Mouse (Mus musculus): ENCODE measurements around the gene Tmprss3.

The Tmprss3 gene

DNA sequence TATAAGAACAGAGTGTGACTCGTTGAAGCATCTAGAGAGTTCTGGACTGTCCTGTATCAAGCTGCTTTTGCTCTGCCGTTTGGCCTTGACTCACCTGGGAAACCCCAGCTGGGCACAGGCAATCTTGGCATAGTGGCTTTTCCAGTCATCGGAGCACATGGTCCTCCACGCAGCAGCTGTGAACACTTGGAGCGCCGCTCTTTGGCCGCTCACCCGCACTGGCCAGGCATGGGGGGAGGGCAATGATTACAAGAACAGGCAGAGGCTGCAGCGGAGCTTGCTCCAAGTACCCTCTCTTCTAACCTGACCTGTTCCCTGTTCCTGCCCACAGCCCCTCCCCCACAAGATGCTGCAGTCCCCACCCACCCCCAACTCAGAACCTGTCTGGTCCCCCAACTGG is 5.4 kb downstream of the Tmprss3 start:
- DNase-seq (ENCODE audit: low spot score), result no peak

GRCm38 (mm10) chr17:31192663-31193062 is 6.1 kb downstream of the Tmprss3 start:
- DNase-seq (ENCODE audit: low spot score), result no peak

- no peak for DNase-seq (ENCODE audit: low spot score)
These were observed 7.0 kb downstream of the Tmprss3 start for GRCm38 (mm10) chr17:31191825-31192224.

GRCm38 (mm10) chr17:31187370-31187769 is 11.4 kb downstream of the Tmprss3 start:
- DNase-seq (ENCODE audit: low spot score), result peak; percentile 29

DNA sequence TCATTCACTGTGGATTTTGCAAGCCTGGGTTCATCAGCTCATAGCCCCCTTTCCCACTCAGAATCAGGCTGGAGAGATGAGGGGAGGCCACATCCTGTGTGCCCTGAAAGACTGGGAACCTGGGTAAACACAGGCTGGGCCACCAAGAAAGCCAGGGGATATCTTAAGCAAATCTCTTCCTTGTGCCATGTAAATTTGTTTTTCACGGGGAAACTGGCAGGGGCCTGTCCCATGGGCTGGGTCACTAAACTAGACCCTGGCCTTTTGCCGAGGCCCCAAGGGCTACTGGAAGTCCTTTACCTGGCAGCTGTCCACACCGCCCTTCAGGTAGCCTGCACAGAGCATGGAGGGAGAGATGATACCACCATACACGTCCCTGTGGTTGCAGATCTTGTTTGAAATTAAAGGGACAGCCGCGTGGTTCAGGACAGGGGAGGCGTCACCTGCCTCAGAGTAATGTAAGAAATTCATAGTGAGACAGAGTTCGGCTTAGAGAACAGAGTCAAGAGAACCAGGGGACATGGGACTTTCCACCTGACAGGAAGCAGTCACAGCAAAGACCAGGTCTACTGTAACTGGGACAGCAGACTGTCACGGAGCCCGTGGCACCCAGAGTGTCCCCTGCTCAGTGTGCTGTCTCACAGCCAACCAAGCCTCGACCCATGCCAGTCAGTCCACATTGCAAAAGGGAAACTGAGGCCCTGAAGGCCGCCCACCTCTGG is 14.3 kb downstream of the Tmprss3 start:
- no peak for DNase-seq (ENCODE audit: low spot score)

GRCm38 (mm10) chr17:31183180-31183974 is 15.4 kb downstream of the Tmprss3 start:
- no peak for DNase-seq (ENCODE audit: low spot score)

DNA sequence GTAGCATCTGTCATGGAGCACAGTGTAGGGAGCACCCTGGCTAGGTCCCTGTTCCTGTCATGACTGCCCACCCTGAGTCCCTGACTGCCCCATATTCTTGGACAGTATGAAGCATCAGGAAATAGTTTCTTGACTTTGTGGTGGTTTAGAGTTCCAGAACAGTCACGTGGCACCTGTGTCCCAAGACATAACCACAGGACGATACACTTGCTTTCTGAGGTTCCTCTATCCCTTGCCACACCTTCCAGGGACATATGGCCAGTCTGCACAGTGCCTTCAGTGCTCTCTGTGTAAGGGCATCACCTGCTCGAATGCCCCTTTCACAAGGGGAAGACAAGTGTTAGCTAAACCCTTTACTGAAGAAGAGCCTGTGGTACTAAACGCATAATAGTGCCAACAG is 17.3 kb downstream of the Tmprss3 start:
- no peak for DNase-seq (ENCODE audit: low spot score)

DNA sequence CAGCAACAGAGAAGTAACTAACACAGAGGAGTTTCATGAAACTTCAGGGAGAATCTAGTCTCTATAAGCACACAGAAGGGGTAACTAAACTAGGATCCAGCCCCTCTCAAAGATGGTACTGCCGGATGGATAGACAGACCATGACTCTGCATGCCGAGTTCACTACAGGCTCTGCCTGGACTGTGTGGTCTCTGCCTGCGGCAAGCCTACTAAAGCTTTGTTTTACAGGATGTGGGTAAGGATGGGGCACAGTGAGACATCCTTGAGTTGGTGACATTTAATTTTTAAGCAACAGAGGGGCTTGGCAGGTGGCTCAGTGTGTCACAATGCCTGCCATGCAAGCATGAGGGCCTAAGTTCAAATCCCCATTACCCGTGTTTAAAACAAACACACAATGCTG is 22.5 kb downstream of the Tmprss3 start:
- no peak for DNase-seq (ENCODE audit: low spot score)

GRCm38 (mm10) chr17:31169796-31170195 is 29.0 kb downstream of the Tmprss3 start:
- no peak for DNase-seq (ENCODE audit: low spot score)

- DNase-seq (ENCODE audit: low spot score), result no peak
These were observed 33.6 kb downstream of the Tmprss3 start, which contains the start of gene Tff1 for GRCm38 (mm10) chr17:31165127-31165526. Gene Tff1 (minus strand): TSS chr17:31165277.

DNA sequence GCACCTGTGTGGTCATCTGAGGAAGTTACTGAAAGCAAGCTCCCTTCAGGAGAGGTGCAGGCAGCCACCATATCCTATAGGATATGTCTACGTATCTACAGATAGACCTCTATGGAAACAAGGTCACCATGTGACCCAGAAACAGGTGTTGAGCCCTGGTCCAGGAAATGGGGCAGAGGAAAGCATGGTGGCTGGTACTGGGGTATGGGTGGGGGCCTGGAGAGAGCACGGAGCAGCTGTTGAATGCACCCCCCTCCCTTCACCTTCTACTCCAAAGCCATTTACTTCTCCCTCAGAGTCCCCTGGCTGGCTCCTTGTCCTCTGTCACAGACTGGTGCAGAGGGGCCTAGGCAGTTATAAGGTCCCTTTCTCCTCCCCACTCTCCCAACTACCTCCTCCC is 35.0 kb downstream of the Tmprss3 start:
- DNase-seq (ENCODE audit: low spot score), result no peak

DNA sequence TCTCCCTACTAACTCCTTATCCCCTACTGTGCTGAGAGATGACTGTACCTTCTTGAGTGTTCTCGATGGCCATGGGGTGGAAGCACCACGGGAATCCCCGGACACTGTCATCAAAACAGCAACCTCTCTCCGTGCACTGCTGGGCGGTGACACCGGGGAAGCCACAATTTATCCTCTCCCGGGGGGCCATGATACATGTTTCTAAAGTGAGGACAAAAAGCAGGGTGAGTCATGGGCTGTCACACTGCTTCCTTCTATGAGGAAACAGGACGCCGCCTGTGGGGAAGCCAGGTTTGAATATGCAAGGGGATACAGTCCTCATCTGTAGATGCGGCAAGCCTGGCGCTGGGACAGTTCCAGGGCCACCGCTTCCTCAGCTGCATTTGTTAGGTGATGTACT is 36.2 kb downstream of the Tmprss3 start:
- DNase-seq (ENCODE audit: low spot score), result no peak

DNA sequence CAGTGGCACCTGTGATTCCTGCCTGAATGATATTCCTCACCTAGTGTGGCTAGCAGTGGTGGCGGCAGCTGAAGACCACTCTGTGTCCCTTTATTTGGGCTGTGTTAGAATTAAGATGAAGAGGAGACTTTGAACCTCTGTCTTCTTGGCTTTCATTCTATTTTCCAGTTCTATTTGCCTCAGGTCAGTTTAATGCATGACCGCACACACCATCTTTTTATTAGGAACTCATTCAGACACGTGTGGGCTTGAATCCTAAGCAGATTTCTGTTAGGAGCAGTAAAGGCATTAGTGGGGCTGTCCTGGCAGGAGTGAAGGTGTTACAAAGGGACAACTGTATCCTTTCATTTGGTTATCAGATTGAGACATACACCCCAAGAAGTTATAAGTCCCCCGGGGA is 38.5 kb downstream of the Tmprss3 start:
- DNase-seq (ENCODE audit: low spot score), result no peak

- DNase-seq (ENCODE audit: low spot score), result no peak
These were observed 40.9 kb downstream of the Tmprss3 start for GRCm38 (mm10) chr17:31157921-31158320.

DNA sequence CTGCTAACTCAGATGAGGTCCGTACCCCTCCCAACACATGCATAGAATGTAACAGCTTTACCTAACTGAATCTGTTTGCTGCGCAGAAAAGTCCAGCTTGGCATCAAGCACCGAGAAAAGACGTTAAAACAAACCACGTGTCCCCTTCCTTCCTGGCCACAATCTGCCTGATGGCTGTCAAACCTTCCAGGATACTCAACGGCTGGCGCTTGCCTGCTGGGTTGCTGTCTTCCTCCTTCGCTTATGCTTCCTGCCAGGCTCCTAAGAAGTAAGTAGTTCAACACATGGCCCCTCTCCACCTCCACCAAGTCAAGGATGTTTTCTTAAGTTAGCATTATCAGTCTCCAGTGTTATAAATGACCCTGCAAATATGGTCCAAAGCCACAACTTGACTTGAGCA is 45.0 kb downstream of the Tmprss3 start:
- no peak for DNase-seq (ENCODE audit: low spot score)

DNA sequence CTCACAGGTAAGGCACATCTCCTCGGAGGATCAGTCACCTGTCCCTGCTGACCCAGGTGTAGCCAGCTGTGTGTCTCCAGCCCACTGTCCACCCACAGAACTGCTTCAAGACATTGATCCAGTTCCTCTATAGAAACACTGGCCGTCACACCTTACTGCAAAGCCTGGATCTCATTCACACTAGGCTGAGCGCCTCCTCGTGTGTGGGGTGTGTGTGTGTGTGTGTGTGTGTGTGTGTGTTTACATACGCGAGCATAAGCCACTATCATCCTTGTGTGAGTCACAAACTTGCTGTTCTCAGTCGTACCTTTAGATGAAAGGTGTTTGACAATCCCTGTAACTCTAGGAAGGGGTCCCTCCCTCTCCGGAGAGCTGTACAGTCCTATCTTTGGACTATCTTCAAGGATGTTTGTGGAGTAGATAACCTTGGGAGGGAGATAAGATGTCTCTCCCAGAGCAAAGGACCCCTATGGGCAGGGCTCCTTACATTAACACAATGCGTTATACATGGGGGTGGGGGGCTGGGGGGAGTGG is 45.7 kb downstream of the Tmprss3 start:
- DNase-seq (ENCODE audit: low spot score), result no peak

DNA sequence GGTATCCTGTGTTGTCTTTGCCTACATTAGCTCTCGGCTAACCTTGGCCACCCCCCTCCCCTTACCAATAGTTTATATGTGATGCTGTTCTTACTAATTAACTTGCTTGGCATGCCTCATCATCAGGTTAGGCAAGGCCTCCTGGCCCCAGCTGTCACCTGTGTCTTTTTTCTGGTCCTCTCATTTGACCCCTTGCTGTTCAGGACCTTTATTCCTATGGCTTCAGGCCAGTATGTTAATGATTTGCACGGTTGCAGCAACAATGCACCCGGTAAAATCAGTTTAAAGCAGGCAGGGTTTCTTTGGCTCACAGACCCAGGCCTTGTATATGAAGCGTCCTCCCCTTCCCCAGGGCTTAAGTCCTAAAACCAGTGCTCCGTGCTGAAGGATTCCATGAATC is 46.3 kb downstream of the Tmprss3 start:
- DNase-seq (ENCODE audit: low spot score), result no peak

GRCm38 (mm10) chr17:31145998-31146397 is 52.8 kb downstream of the Tmprss3 start:
- DNase-seq (ENCODE audit: low spot score), result no peak

GRCm38 (mm10) chr17:31144040-31145037 is 54.4 kb downstream of the Tmprss3 start, which contains the start of gene Tff2:
Gene Tff2 (minus strand): TSS chr17:31144282.
- DNase-seq (ENCODE audit: low spot score), result no peak

- no peak for DNase-seq (ENCODE audit: low spot score)
These were observed 56.7 kb downstream of the Tmprss3 start for GRCm38 (mm10) chr17:31142116-31142515.

DNA sequence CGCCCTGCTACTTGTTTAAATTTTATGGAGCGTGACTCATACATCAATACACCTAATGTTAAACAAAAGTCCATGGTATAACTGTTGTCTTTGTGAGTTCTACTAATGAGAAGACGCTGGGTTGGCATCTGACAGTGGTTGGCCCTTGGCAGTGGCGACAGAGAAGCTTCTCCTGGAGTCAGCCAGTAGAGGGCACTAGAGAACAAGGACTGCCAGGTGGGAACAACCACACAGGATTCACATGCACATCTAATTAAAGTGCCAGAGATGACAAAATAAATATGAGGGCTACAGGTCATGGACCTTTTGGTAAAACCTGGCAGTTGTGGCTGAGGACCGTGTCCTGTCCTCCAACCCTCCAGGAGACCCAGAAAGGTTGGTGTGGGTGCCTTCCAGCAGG is 60.4 kb downstream of the Tmprss3 start:
- peak; percentile 43 for DNase-seq (ENCODE audit: low spot score)

GRCm38 (mm10) chr17:31136821-31137220 is 62.0 kb downstream of the Tmprss3 start:
- no peak for DNase-seq (ENCODE audit: low spot score)

Measured in spleen, adult 12 weeks (tissue).